Comparison of ENCODE assay signal across 11 mouse cellular contexts in genomic region chr1:136839202-136839601, GRCm38 (mm10).
DNase-seq lines count a peak whose midpoint lies in the region; ATAC-seq lines count a peak whose summit lies in the region.
"Had no signal": no experiment of that assay in that cellular context is flagged by ENCODE, and none has a peak within 500 bp of the region (broad histone marks: within the 10 kb centered on the region; RNA-seq: fewer than 3 reads in every experiment).

No protein-coding gene starts in this region.

- H3K27ac ChIP-seq in heart, embryonic 12.5 days (ENCODE audit: poor library complexity, severe bottlenecking), result no peak overlapping the region
- H3K27ac ChIP-seq: embryonic facial prominence, embryonic 15.5 days; midbrain, embryonic 12.5 days had no signal

- H3K4me1 ChIP-seq in heart, embryonic 12.5 days (replicated peaks), result 0 out of 2 replicates have a peak, but pooled peaks cover 3% of the 10 kb centered on the region
- H3K4me1 ChIP-seq: embryonic facial prominence, embryonic 15.5 days; midbrain, embryonic 12.5 days had no signal

- DNase-seq in heart, postnatal 25 days (ENCODE audit: low spot score), result no peak
- peak; percentile 56 for DNase-seq in embryo, embryonic 11 days
- DNase-seq in kidney, postnatal 25 days, result peak; percentile 68 to 74
- DNase-seq in mesoderm, embryonic 11.5 days (ENCODE audit: low read depth, low spot score), result peak; percentile 12
- DNase-seq in left cerebral cortex, postnatal 36 days (ENCODE audit: low spot score in 2 of 2), result no peak
- DNase-seq in cerebellum, postnatal 10 days, result no peak
- DNase-seq in right cerebral cortex, postnatal 36 days (ENCODE audit: low spot score in 2 of 2), result no peak

- H3K36me3 ChIP-seq in heart, embryonic 12.5 days, result no peaks in the 10 kb centered on the region
- H3K36me3 ChIP-seq: embryonic facial prominence, embryonic 15.5 days; midbrain, embryonic 12.5 days had no signal

- H3K27me3 ChIP-seq in heart, embryonic 12.5 days (replicated peaks), result no peaks in the 10 kb centered on the region
- H3K27me3 ChIP-seq: CH12.LX; embryonic facial prominence, embryonic 15.5 days; midbrain, embryonic 12.5 days had no signal

- H3K4me3 ChIP-seq in heart, embryonic 12.5 days, result no peak overlapping the region
- H3K4me3 ChIP-seq: embryonic facial prominence, embryonic 15.5 days; midbrain, embryonic 12.5 days had no signal

- H3K9ac ChIP-seq in heart, embryonic 12.5 days, result no peak overlapping the region
- H3K9ac ChIP-seq: embryonic facial prominence, embryonic 15.5 days; midbrain, embryonic 12.5 days had no signal

- H3K4me2 ChIP-seq in heart, embryonic 12.5 days, result no peak overlapping the region
- H3K4me2 ChIP-seq: embryonic facial prominence, embryonic 15.5 days; midbrain, embryonic 12.5 days had no signal

- no peaks in the 10 kb centered on the region for H3K9me3 ChIP-seq in heart, embryonic 12.5 days (replicated peaks)
- H3K9me3 ChIP-seq: embryonic facial prominence, embryonic 15.5 days; midbrain, embryonic 12.5 days had no signal

- ATAC-seq in heart, embryonic 12.5 days (ENCODE audit: insufficient number of reproducible peaks, low FRiP score), result 0 out of 2 replicates have a peak, but pooled peaks have one; percentile 18

- 68% methylated on average over 10 of the region's 10 CpGs for WGBS in heart, embryonic 12.5 days

- intact Hi-C loops in heart, postnatal 25 days (cut with DNase I), result no loop called here
- intact Hi-C loops in left cerebral cortex, postnatal 36 days (cut with DNase I), result no loop called here

Comparison
In these comparisons a context has a peak if more than half of its experiments do, and no peak if none do; other contexts are left out.
1. DNase-seq: peak in embryo, embryonic 11 days (single experiment), kidney, postnatal 25 days (2 of 2) and mesoderm, embryonic 11.5 days (single experiment); none in heart, postnatal 25 days (single experiment), left cerebral cortex, postnatal 36 days (0 of 2), cerebellum, postnatal 10 days (0 of 2) and right cerebral cortex, postnatal 36 days (0 of 2).